Mouse (Mus musculus) MEL (cell line): ENCODE measurements around the gene Lipt2. TPM values are rescaled to one million over a fixed set of nuclear protein-coding genes. Genes with fewer than 3 reads are reported as not detected.

Experiments used
- DNase-seq: peaks from one replicate; pipeline ENCODE4 v3.0.0; 2011; ENCODE audit warnings: low read depth, low spot score
- H3K27ac ChIP-seq: 2 replicates; pipeline ENCODE4 v1.5.1; 2012; ENCODE audit warnings: low read depth, mild to moderate bottlenecking, control low read depth, low read length, moderate library complexity; ENCODE audit not compliant: control insufficient read depth
- H3K27me3 ChIP-seq, 2 experiments: fragments of 150-350 bp in 1 of 2; sonication (generic) in 1 of 2; 2 replicates each; pipeline ENCODE4 v1.6.1; 2012; ENCODE audit warnings: low read length in 2 of 2, mild to moderate bottlenecking in 2 of 2, improper control_type of control experiment in 1 of 2, moderate library complexity in 1 of 2; ENCODE audit not compliant: insufficient read depth in 2 of 2, control insufficient read depth in 1 of 2
- H3K36me3 ChIP-seq, 2 experiments: 2 replicates each; pipeline ENCODE4 v1.6.1; 2012 to 2014; ENCODE audit warnings: low read length in 2 of 2, improper control_type of control experiment in 1 of 2, inconsistent platforms in 1 of 2, mild to moderate bottlenecking in 1 of 2; ENCODE audit not compliant: insufficient read depth in 2 of 2, control insufficient read depth in 1 of 2
- H3K4me1 ChIP-seq, 2 experiments: fragments of 150-350 bp in 1 of 2; sonication (generic) in 1 of 2; 2 replicates each; pipeline ENCODE4 v1.6.1; 2012; ENCODE audit warnings: low read length in 2 of 2, improper control_type of control experiment in 1 of 2, mild to moderate bottlenecking in 1 of 2; ENCODE audit not compliant: insufficient read depth in 2 of 2, control insufficient read depth in 1 of 2
- H3K4me3 ChIP-seq, 2 experiments: fragments of 150-350 bp in 1 of 2; sonication (generic) in 1 of 2; 2 replicates each; pipeline ENCODE4 v1.5.1; 2012; ENCODE audit warnings: low read depth in 2 of 2, low read length in 2 of 2, mild to moderate bottlenecking in 2 of 2, moderate library complexity in 2 of 2, control low read depth in 1 of 2, improper control_type of control experiment in 1 of 2; ENCODE audit not compliant: control insufficient read depth in 1 of 2, insufficient read depth in 1 of 2
- H3K79me2 ChIP-seq: 2 replicates; pipeline ENCODE4 v1.6.1; 2012; ENCODE audit warnings: mild to moderate bottlenecking, low read length, moderate library complexity; ENCODE audit not compliant: control insufficient read depth, poor library complexity, insufficient read depth
- H3K9ac ChIP-seq: 2 replicates; pipeline ENCODE4 v1.6.1; 2012; ENCODE audit warnings: low read depth, mild to moderate bottlenecking, control low read depth, low read length, moderate library complexity; ENCODE audit not compliant: control insufficient read depth, poor library complexity, severe bottlenecking
- H3K9me3 ChIP-seq: fragments of 150-350 bp; sonication (generic); replicated peaks from 2 replicates; pipeline ENCODE4 v1.6.1; 2012; ENCODE audit warnings: mild to moderate bottlenecking, low read length, improper control_type of control experiment, moderate library complexity; ENCODE audit not compliant: insufficient read depth
- BHLHE40 ChIP-seq: IDR thresholded peaks from 2 replicates; pipeline ENCODE4 v1.6.1; 2012; ENCODE audit warnings: low read depth, mild to moderate bottlenecking, inconsistent platforms, low read length, improper control_type of control experiment, borderline replicate concordance
- CHD1 ChIP-seq: IDR thresholded peaks from 2 replicates; pipeline ENCODE4 v1.6.1; 2012; ENCODE audit warnings: low read depth, mild to moderate bottlenecking, inconsistent platforms, low read length, improper control_type of control experiment
- CTCF ChIP-seq, 3 experiments: IDR thresholded peaks in 2 of 3; conservative IDR thresholded peaks in 1 of 3; 2 replicates each; pipeline ENCODE4 v1.5.1; 2011 to 2012; ENCODE audit warnings: low read length in 3 of 3, low read depth in 2 of 3, mild to moderate bottlenecking in 2 of 3, improper control_type of control experiment in 1 of 3, inconsistent platforms in 1 of 3, mixed read lengths in 1 of 3, moderate library complexity in 1 of 3; ENCODE audit not compliant: control insufficient read depth in 1 of 3, insufficient read depth in 1 of 3, poor library complexity in 1 of 3, severe bottlenecking in 1 of 3
- ELF1 ChIP-seq: IDR thresholded peaks from 2 replicates; pipeline ENCODE4 v1.6.1; 2014; ENCODE audit warnings: low read depth, mild to moderate bottlenecking, inconsistent platforms, low read length, improper control_type of control experiment, moderate library complexity
- EP300 ChIP-seq, 2 experiments: IDR thresholded peaks; 2 replicates each; pipeline ENCODE4 v1.6.1; 2011; ENCODE audit warnings: improper control_type of control experiment in 2 of 2, low read length in 2 of 2, low read depth in 1 of 2, mild to moderate bottlenecking in 1 of 2
- ETS1 ChIP-seq: IDR thresholded peaks from 2 replicates; pipeline ENCODE4 v1.6.1; 2012; ENCODE audit warnings: low read depth, mild to moderate bottlenecking, inconsistent platforms, low read length, improper control_type of control experiment, moderate library complexity
- GABPA ChIP-seq: IDR thresholded peaks from 2 replicates; pipeline ENCODE4 v1.6.1; 2012; ENCODE audit warnings: low read depth, mild to moderate bottlenecking, inconsistent platforms, low read length, improper control_type of control experiment, moderate library complexity
- GATA1 ChIP-seq: IDR thresholded peaks from 2 replicates; pipeline ENCODE4 v1.6.1; 2011; ENCODE audit warnings: low read depth, low read length, improper control_type of control experiment
- HCFC1 ChIP-seq: IDR thresholded peaks from 2 replicates; pipeline ENCODE4 v1.6.1; 2012; ENCODE audit warnings: low read depth, mild to moderate bottlenecking, inconsistent platforms, low read length, improper control_type of control experiment, moderate library complexity
- MAFK ChIP-seq: IDR thresholded peaks from 2 replicates; pipeline ENCODE4 v1.6.1; 2011; ENCODE audit warnings: low read depth, mild to moderate bottlenecking, low read length, improper control_type of control experiment, borderline replicate concordance
- MAZ ChIP-seq: IDR thresholded peaks from 2 replicates; pipeline ENCODE4 v1.6.1; 2012; ENCODE audit warnings: low read depth, mild to moderate bottlenecking, inconsistent platforms, low read length, improper control_type of control experiment
- MYB ChIP-seq: IDR thresholded peaks from 2 replicates; pipeline ENCODE4 v1.6.1; 2011; ENCODE audit warnings: mild to moderate bottlenecking, low read depth, low read length, improper control_type of control experiment
- MYC ChIP-seq: IDR thresholded peaks from 2 replicates; pipeline ENCODE4 v1.6.1; 2011; ENCODE audit warnings: low read depth, mild to moderate bottlenecking, low read length, improper control_type of control experiment, moderate library complexity
- NELFE ChIP-seq: IDR thresholded peaks from 2 replicates; pipeline ENCODE4 v1.6.1; 2011; ENCODE audit warnings: low read depth, low read length, improper control_type of control experiment
- NRF1 ChIP-seq: IDR thresholded peaks from 2 replicates; pipeline ENCODE4 v1.6.1; 2014; ENCODE audit warnings: low read depth, mild to moderate bottlenecking, inconsistent platforms, low read length, improper control_type of control experiment, moderate library complexity; ENCODE audit not compliant: poor library complexity, insufficient read depth, severe bottlenecking
- POLR2A ChIP-seq, 2 experiments: IDR thresholded peaks; 2 replicates each; pipeline ENCODE4 v1.6.1; 2011 to 2012; ENCODE audit warnings: low read length in 2 of 2, mild to moderate bottlenecking in 2 of 2, control low read depth in 1 of 2, improper control_type of control experiment in 1 of 2, low read depth in 1 of 2, moderate library complexity in 1 of 2; ENCODE audit not compliant: control insufficient read depth in 1 of 2, insufficient read depth in 1 of 2, poor library complexity in 1 of 2
- POLR2AphosphoS5 ChIP-seq: IDR thresholded peaks from 2 replicates; pipeline ENCODE4 v1.6.1; 2012; ENCODE audit warnings: low read depth, borderline replicate concordance, mild to moderate bottlenecking, inconsistent platforms, low read length, moderate library complexity, mixed read lengths
- SIN3A ChIP-seq: IDR thresholded peaks from 2 replicates; pipeline ENCODE4 v1.6.1; 2012; ENCODE audit warnings: low read length, improper control_type of control experiment, inconsistent platforms
- SMC3 ChIP-seq: IDR thresholded peaks from 2 replicates; pipeline ENCODE4 v1.6.1; 2011; ENCODE audit warnings: low read depth, low read length, improper control_type of control experiment
- TAL1 ChIP-seq: IDR thresholded peaks from 2 replicates; pipeline ENCODE4 v1.6.1; 2012; ENCODE audit warnings: mild to moderate bottlenecking, inconsistent platforms, low read length, moderate library complexity, mixed read lengths
- TCF12 ChIP-seq: IDR thresholded peaks from 2 replicates; pipeline ENCODE4 v1.6.1; 2014; ENCODE audit warnings: low read depth, mild to moderate bottlenecking, inconsistent platforms, low read length, improper control_type of control experiment, moderate library complexity
- UBTF ChIP-seq: IDR thresholded peaks from 2 replicates; pipeline ENCODE4 v1.6.1; 2012; ENCODE audit warnings: low read depth, mild to moderate bottlenecking, inconsistent platforms, low read length, improper control_type of control experiment, moderate library complexity, borderline replicate concordance; ENCODE audit not compliant: insufficient read depth
- USF1 ChIP-seq: IDR thresholded peaks from 2 replicates; pipeline ENCODE4 v1.6.1; 2014; ENCODE audit warnings: low read depth, mild to moderate bottlenecking, inconsistent platforms, low read length, improper control_type of control experiment, moderate library complexity
- USF2 ChIP-seq, 2 experiments: IDR thresholded peaks; 2 replicates each; pipeline ENCODE4 v1.6.1; 2011 to 2012; ENCODE audit warnings: improper control_type of control experiment in 2 of 2, low read length in 2 of 2, borderline replicate concordance in 1 of 2, inconsistent platforms in 1 of 2, low read depth in 1 of 2, mild to moderate bottlenecking in 1 of 2; ENCODE audit not compliant: insufficient read depth in 1 of 2
- ZC3H11A ChIP-seq: IDR thresholded peaks from 2 replicates; pipeline ENCODE4 v1.6.1; 2012; ENCODE audit warnings: low read depth, mild to moderate bottlenecking, inconsistent platforms, low read length, improper control_type of control experiment
- ZKSCAN1 ChIP-seq: IDR thresholded peaks from 2 replicates; pipeline ENCODE4 v1.6.1; 2012; ENCODE audit warnings: low read depth, mild to moderate bottlenecking, inconsistent platforms, low read length, improper control_type of control experiment, moderate library complexity
- ZNF384 ChIP-seq: IDR thresholded peaks from 2 replicates; pipeline ENCODE4 v1.6.1; 2012; ENCODE audit warnings: low read depth, mild to moderate bottlenecking, inconsistent platforms, low read length, improper control_type of control experiment
- polyA plus RNA-seq, 2 experiments: library from polyadenylated mRNA; stranded (reverse) in 1 of 2; unstranded in 1 of 2; fragments of >175 nt in 1 of 2; fragments of >200 nt in 1 of 2; gene quantifications; 2 replicates each; pipeline versions ENCODE4 v1.2.1 to v1.2.4; 2012; ENCODE audit warnings: low replicate concordance in 2 of 2, low read depth in 1 of 2; ENCODE audit not compliant: insufficient read length in 2 of 2, insufficient read depth in 1 of 2, missing spikeins in 1 of 2
- total RNA-seq: library from RNA; depleted of rRNA; stranded (reverse); fragments of 300-350 nt; gene quantifications from 2 replicates; pipeline ENCODE4 v1.2.3, GENCODE M21; 2012

Lipt2 gene
- total and polyA plus RNA-seq, 3 experiments, result 8.1 to 10.3 TPM; not detected in 1

DNA sequence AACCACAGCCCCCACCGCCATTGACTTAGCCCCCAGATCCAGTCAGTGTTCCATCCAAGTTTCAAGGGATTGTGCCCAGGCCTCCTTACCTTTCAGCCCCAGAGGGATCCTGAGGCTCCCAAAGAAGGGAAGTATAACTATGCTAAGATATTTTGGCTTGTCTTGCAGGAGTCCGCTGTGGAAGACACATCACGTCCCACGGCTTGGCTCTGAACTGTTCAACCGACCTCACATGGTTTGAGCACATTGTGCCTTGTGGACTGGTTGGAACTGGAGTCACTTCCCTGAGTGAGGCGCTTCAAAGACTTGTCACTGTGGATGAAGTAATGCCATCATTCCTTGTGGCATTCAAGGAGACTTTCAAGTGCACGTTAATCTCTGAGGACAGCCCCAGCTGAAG lies 929 bp downstream of the Lipt2 start:
- Histone ChIP-seq H3K36me3 (peaks cover 0 to 5% of the 10 kb centered on the region in 2 experiments; a peak in 2 of 4 replicates), H3K4me3 (peak overlapping the region; percentile 78 to 84), H3K79me2 (peaks cover 2% of the 10 kb centered on the region; the same call in 1 of the 2 replicates), H3K27ac (no peak overlapping the region; the same call in 1 of the 2 replicates), H3K27me3 (no peaks in the 10 kb centered on the region), H3K4me1 (peaks cover 1 to 7% of the 10 kb centered on the region in 2 experiments; a peak in 3 of 4 replicates), H3K9me3 (no peaks in the 10 kb centered on the region), H3K9ac (peak overlapping the region; percentile 94)
- TF ChIP-seq MAFK (no peak), POLR2A (IDR thresholded peaks at IDR 0.05; ENCODE audit: control insufficient read depth in 1 of 2, insufficient read depth in 1 of 2, low read depth in 1 of 2, low read length in 2 of 2, poor library complexity in 1 of 2) (no peak), POLR2AphosphoS5 (no peak), SIN3A (no peak), CTCF (IDR thresholded peaks at IDR 0.05 in 2 of 3, conservative IDR thresholded peaks at IDR 0.05 in 1 of 3; ENCODE audit: control insufficient read depth in 1 of 3, insufficient read depth in 1 of 3, low read depth in 2 of 3, low read length in 3 of 3, poor library complexity in 1 of 3, severe bottlenecking in 1 of 3) (no peak), USF2 (IDR thresholded peaks at IDR 0.05; ENCODE audit: borderline replicate concordance in 1 of 2, insufficient read depth in 1 of 2, low read depth in 1 of 2, low read length in 2 of 2) (no peak), ZKSCAN1 (no peak), SMC3 (no peak), MAZ (no peak), TAL1 (no peak), GATA1 (no peak), ZNF384 (no peak), NELFE (no peak), MYC (no peak), ZC3H11A (no peak), TCF12 (no peak), NRF1 (no peak), USF1 (no peak), MYB (no peak)
- DNase-seq, result no peak

DNA sequence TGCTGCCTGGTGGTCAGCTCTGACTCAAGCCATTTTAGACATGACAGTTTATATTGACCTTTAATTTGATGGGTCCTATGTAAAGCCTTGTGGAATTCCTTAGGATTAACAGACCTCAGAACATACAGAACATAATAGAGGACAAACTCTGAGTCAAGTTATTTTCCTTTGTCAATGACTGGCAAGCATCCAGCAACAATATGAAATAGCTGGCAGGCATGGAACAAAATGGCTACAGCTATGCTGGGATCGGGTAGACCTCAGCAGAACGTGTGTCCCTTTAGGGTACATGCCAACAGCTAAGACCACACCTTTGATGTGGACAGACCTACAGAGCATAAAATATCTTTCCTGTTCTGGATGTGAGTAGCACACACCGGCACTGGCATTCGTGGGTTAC lies 4.4 kb downstream of the Lipt2 start:
- H3K9ac ChIP-seq, result no peak overlapping the region
- TF ChIP-seq GABPA (no peak), ETS1 (no peak), SIN3A (no peak), TCF12 (no peak), UBTF (no peak), NELFE (no peak), CTCF (IDR thresholded peaks at IDR 0.05 in 2 of 3, conservative IDR thresholded peaks at IDR 0.05 in 1 of 3; ENCODE audit: control insufficient read depth in 1 of 3, insufficient read depth in 1 of 3, low read depth in 2 of 3, low read length in 3 of 3, poor library complexity in 1 of 3, severe bottlenecking in 1 of 3) (no peak), MYB (no peak), HCFC1 (no peak), ZNF384 (no peak), BHLHE40 (no peak), SMC3 (no peak), EP300 (IDR thresholded peaks at IDR 0.05; ENCODE audit: low read depth in 1 of 2, low read length in 2 of 2) (no peak), CHD1 (no peak), ELF1 (no peak)
- H3K79me2 ChIP-seq, result peaks cover 2% of the 10 kb centered on the region; the same call in 1 of the 2 replicates

More for the DNA sequence above, 4.4 kb downstream of the Lipt2 start:
- Histone ChIP-seq H3K27ac (no peak overlapping the region), H3K27me3 (no peaks in the 10 kb centered on the region), H3K4me3 (no peak overlapping the region), H3K4me1 (peaks cover 1 to 7% of the 10 kb centered on the region in 2 experiments; a peak in 3 of 4 replicates), H3K36me3 (peaks cover 0 to 5% of the 10 kb centered on the region in 2 experiments; a peak in 2 of 4 replicates), H3K9me3 (no peaks in the 10 kb centered on the region)
- no peak for DNase-seq
